Mouse (Mus musculus): Measurements from ENCODE around the gene Tmem182. TPM values are rescaled to one million over a fixed set of nuclear protein-coding genes. Genes with fewer than 3 reads are reported as not detected.

The Tmem182 gene
- total RNA-seq, 1 experiment, result not detected

DNA sequence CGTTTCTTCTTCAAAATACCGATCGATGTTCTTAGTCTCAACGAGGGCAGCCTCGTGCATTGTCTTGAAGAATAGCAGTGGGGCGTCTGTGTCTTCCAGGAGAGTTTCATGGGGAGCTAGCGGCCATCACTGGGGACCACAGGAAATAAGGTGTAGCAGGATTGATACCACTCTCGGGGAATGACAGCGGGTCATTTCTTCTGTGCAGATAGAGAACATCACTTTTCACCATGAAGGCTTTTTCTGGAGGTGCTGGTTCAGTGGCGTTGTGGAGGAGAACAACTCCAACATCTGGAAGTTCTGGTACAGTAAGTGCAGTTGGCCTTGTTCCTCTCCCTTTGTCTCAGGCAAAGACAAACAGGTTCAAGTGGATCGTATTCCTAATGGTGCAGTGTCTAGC is 490 bp downstream of the Tmem182 start:
- no peak overlapping the region for H3K27ac ChIP-seq (ENCODE audit: insufficient read depth, low read depth, low read length, poor library complexity, severe bottlenecking)
- H3K4me1 ChIP-seq (ENCODE audit: control insufficient read depth in 2 of 2, insufficient read depth in 2 of 2, low read length in 2 of 2, poor library complexity in 1 of 2), result no peaks in the 10 kb centered on the region
- no peak overlapping the region for H3K4me3 ChIP-seq (ENCODE audit: insufficient read depth in 1 of 2, low read depth in 1 of 2, low read length in 2 of 2, poor library complexity in 1 of 2, severe bottlenecking in 1 of 2)
- no peak for DNase-seq (ENCODE audit: low read depth, low spot score)
- TF ChIP-seq ZNF384 (IDR thresholded peaks at IDR 0.05; ENCODE audit: low read depth, low read length) (no peak), MAFK (IDR thresholded peaks at IDR 0.05; ENCODE audit: insufficient read depth, low read depth, low read length) (no peak), CHD2 (IDR thresholded peaks at IDR 0.05; ENCODE audit: low read depth, low read length) (no peak), HCFC1 (IDR thresholded peaks at IDR 0.05; ENCODE audit: borderline replicate concordance, insufficient read depth, low read length) (no peak), ZC3H11A (IDR thresholded peaks at IDR 0.05; ENCODE audit: borderline replicate concordance, low read depth, low read length) (no peak)
- H3K9me3 ChIP-seq (ENCODE audit: control insufficient read depth, insufficient read depth, low read depth, low read length), result no peaks in the 10 kb centered on the region
- H3K9ac ChIP-seq (ENCODE audit: insufficient read depth, low read depth, low read length, poor library complexity, severe bottlenecking), result no peak overlapping the region
- no peaks in the 10 kb centered on the region for H3K36me3 ChIP-seq (ENCODE audit: control insufficient read depth, insufficient read depth, low read length, poor library complexity, severe bottlenecking)
- in situ Hi-C loops (cut with MboI; ENCODE audit: low sequenced_read_pairs in 2 of 2, unreplicated experiment in 2 of 2), result no loop called here

GRCm38 (mm10) chr1:40808643-40809042 is 3.2 kb downstream of the Tmem182 start:
- Histone ChIP-seq H3K4me3 (ENCODE audit: insufficient read depth in 1 of 2, low read depth in 1 of 2, low read length in 2 of 2, poor library complexity in 1 of 2, severe bottlenecking in 1 of 2) (no peak overlapping the region), H3K4me1 (ENCODE audit: control insufficient read depth in 2 of 2, insufficient read depth in 2 of 2, low read length in 2 of 2, poor library complexity in 1 of 2) (no peaks in the 10 kb centered on the region), H3K9me3 (ENCODE audit: control insufficient read depth, insufficient read depth, low read depth, low read length) (no peaks in the 10 kb centered on the region), H3K9ac (ENCODE audit: insufficient read depth, low read depth, low read length, poor library complexity, severe bottlenecking) (no peak overlapping the region), H3K27ac (ENCODE audit: insufficient read depth, low read depth, low read length, poor library complexity, severe bottlenecking) (no peak overlapping the region), H3K36me3 (ENCODE audit: control insufficient read depth, insufficient read depth, low read length, poor library complexity, severe bottlenecking) (no peaks in the 10 kb centered on the region)
- no peak for TF ChIP-seq CHD2 (IDR thresholded peaks at IDR 0.05; ENCODE audit: low read depth, low read length)
- TF ChIP-seq ZC3H11A (IDR thresholded peaks at IDR 0.05; ENCODE audit: borderline replicate concordance, low read depth, low read length), result no peak
- TF ChIP-seq ZNF384 (IDR thresholded peaks at IDR 0.05; ENCODE audit: low read depth, low read length), result no peak
- TF ChIP-seq MAFK (IDR thresholded peaks at IDR 0.05; ENCODE audit: insufficient read depth, low read depth, low read length), result no peak
- TF ChIP-seq HCFC1 (IDR thresholded peaks at IDR 0.05; ENCODE audit: borderline replicate concordance, insufficient read depth, low read length), result no peak
- in situ Hi-C loops (cut with MboI; ENCODE audit: low sequenced_read_pairs in 2 of 2, unreplicated experiment in 2 of 2), result no loop called here
- DNase-seq (ENCODE audit: low read depth, low spot score), result no peak

- no peak overlapping the region for H3K9ac ChIP-seq (ENCODE audit: insufficient read depth, low read depth, low read length, poor library complexity, severe bottlenecking)
- no peak overlapping the region for H3K27ac ChIP-seq (ENCODE audit: insufficient read depth, low read depth, low read length, poor library complexity, severe bottlenecking)
- no peaks in the 10 kb centered on the region for H3K9me3 ChIP-seq (ENCODE audit: control insufficient read depth, insufficient read depth, low read depth, low read length)
- no peak for TF ChIP-seq CHD2 (IDR thresholded peaks at IDR 0.05; ENCODE audit: low read depth, low read length)
- no peak for TF ChIP-seq ZC3H11A (IDR thresholded peaks at IDR 0.05; ENCODE audit: borderline replicate concordance, low read depth, low read length)
- no peak for TF ChIP-seq ZNF384 (IDR thresholded peaks at IDR 0.05; ENCODE audit: low read depth, low read length)
- no peak for TF ChIP-seq HCFC1 (IDR thresholded peaks at IDR 0.05; ENCODE audit: borderline replicate concordance, insufficient read depth, low read length)
- no peak for TF ChIP-seq MAFK (IDR thresholded peaks at IDR 0.05; ENCODE audit: insufficient read depth, low read depth, low read length)
- H3K4me3 ChIP-seq (ENCODE audit: insufficient read depth in 1 of 2, low read depth in 1 of 2, low read length in 2 of 2, poor library complexity in 1 of 2, severe bottlenecking in 1 of 2), result no peak overlapping the region
- no peak for DNase-seq (ENCODE audit: low read depth, low spot score)
- in situ Hi-C loops (cut with MboI; ENCODE audit: low sequenced_read_pairs in 2 of 2, unreplicated experiment in 2 of 2), result no loop called here
- H3K4me1 ChIP-seq (ENCODE audit: control insufficient read depth in 2 of 2, insufficient read depth in 2 of 2, low read length in 2 of 2, poor library complexity in 1 of 2), result no peaks in the 10 kb centered on the region
- no peaks in the 10 kb centered on the region; the same call in 1 of the 2 replicates for H3K36me3 ChIP-seq (ENCODE audit: control insufficient read depth, insufficient read depth, low read length, poor library complexity, severe bottlenecking)
These were observed 9.9 kb downstream of the Tmem182 start for GRCm38 (mm10) chr1:40815071-40815845.

DNA sequence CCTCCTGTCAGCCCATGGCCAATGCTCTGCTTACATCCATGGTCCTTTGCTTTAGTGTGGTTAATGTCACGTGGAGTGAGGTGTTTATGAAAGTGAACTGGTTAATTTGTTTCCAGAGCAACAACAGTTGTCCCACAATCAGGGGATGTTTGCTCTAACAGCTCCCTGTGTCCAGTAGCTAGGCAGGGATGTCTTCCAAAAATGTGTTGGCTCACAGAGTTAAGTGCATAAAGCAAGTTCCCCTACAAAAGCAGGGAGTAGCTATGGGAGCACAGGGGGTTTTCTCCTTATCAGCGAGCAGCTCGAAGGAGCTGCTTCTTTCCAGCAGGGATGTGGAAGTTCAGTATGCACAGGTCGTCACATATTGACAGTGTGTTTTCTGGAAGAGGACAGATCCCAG is 19.1 kb downstream of the Tmem182 start:
- TF ChIP-seq MAFK (IDR thresholded peaks at IDR 0.05; ENCODE audit: insufficient read depth, low read depth, low read length), result no peak
- no peak for TF ChIP-seq CHD2 (IDR thresholded peaks at IDR 0.05; ENCODE audit: low read depth, low read length)
- TF ChIP-seq ZC3H11A (IDR thresholded peaks at IDR 0.05; ENCODE audit: borderline replicate concordance, low read depth, low read length), result no peak
- no peak for TF ChIP-seq HCFC1 (IDR thresholded peaks at IDR 0.05; ENCODE audit: borderline replicate concordance, insufficient read depth, low read length)
- TF ChIP-seq ZNF384 (IDR thresholded peaks at IDR 0.05; ENCODE audit: low read depth, low read length), result no peak
- in situ Hi-C loops (cut with MboI; ENCODE audit: low sequenced_read_pairs in 2 of 2, unreplicated experiment in 2 of 2), result no loop called here
- H3K36me3 ChIP-seq (ENCODE audit: control insufficient read depth, insufficient read depth, low read length, poor library complexity, severe bottlenecking), result no peaks in the 10 kb centered on the region; the same call in 1 of the 2 replicates
- H3K4me3 ChIP-seq (ENCODE audit: insufficient read depth in 1 of 2, low read depth in 1 of 2, low read length in 2 of 2, poor library complexity in 1 of 2, severe bottlenecking in 1 of 2), result no peak overlapping the region
- H3K27ac ChIP-seq (ENCODE audit: insufficient read depth, low read depth, low read length, poor library complexity, severe bottlenecking), result no peak overlapping the region
- no peak overlapping the region for H3K9ac ChIP-seq (ENCODE audit: insufficient read depth, low read depth, low read length, poor library complexity, severe bottlenecking)
- no peak for DNase-seq (ENCODE audit: low read depth, low spot score)
- no peaks in the 10 kb centered on the region for H3K4me1 ChIP-seq (ENCODE audit: control insufficient read depth in 2 of 2, insufficient read depth in 2 of 2, low read length in 2 of 2, poor library complexity in 1 of 2)
- H3K9me3 ChIP-seq (ENCODE audit: control insufficient read depth, insufficient read depth, low read depth, low read length), result no peaks in the 10 kb centered on the region

All from ES-E14 (cell line).